Mouse (Mus musculus) forebrain, embryonic 16.5 days (tissue): ENCODE results near the gene Strn4. TPM values are rescaled to one million over a fixed set of nuclear protein-coding genes. Genes with fewer than 3 reads are reported as not detected.
A peak's percentile ranks its signal among the peaks of the same experiment; 100 is the strongest.

Experiments
- ATAC-seq: fragments of 200-750 bp; cut with Nextera tagmentation; 2 replicates; pipeline ENCODE4 v1.8.0; 2017; ENCODE audit warnings: mild to moderate bottlenecking, moderate library complexity
- H3K27ac ChIP-seq: fragments of 300-500 bp; sonication (generic); 2 replicates; pipeline ENCODE4 v1.5.1; 2014; ENCODE audit warnings: low read length, control low read depth
- H3K27me3 ChIP-seq: fragments of 300-500 bp; sonication (generic); replicated peaks from 2 replicates; pipeline ENCODE4 v1.6.1; 2014; ENCODE audit warnings: low read length; ENCODE audit not compliant: control insufficient read depth, insufficient read depth
- H3K36me3 ChIP-seq: fragments of 300-500 bp; sonication (generic); 2 replicates; pipeline ENCODE4 v1.6.1; 2014; ENCODE audit not compliant: control insufficient read depth, insufficient read depth
- H3K4me1 ChIP-seq: fragments of 300-500 bp; sonication (generic); replicated peaks from 2 replicates; pipeline ENCODE4 v1.6.1; 2014; ENCODE audit warnings: low read length; ENCODE audit not compliant: control insufficient read depth, insufficient read depth
- H3K4me2 ChIP-seq: fragments of 300-500 bp; sonication (generic); 2 replicates; pipeline ENCODE4 v1.6.1; 2014; ENCODE audit warnings: mild to moderate bottlenecking, low read length, control low read depth
- H3K4me3 ChIP-seq: fragments of 300-500 bp; sonication (generic); replicated peaks from 2 replicates; pipeline ENCODE4 v1.5.1; 2014; ENCODE audit warnings: mild to moderate bottlenecking, low read length, control low read depth
- H3K9ac ChIP-seq: fragments of 300-500 bp; sonication (generic); replicated peaks from 2 replicates; pipeline ENCODE4 v1.6.1; 2014; ENCODE audit warnings: low read depth, low read length, control low read depth
- H3K9me3 ChIP-seq: fragments of 300-500 bp; sonication (generic); 2 replicates; pipeline ENCODE4 v1.6.1; 2016; ENCODE audit warnings: low read length; ENCODE audit not compliant: control insufficient read depth
- WGBS: fragments of 180-500 bp; shearing (Covaris S2); extraction: QIAGEN DNeasy Blood & Tissue Kit; methylation state at CpG from one replicate; pipeline ENCODE4 v1.1.7; 2014; 5-methylcytosine and 5-hydroxymethylcytosine counted together
- polyA plus RNA-seq: library from polyadenylated mRNA; unstranded; fragments of >200 nt; fragmentation: Nextera tagmentation; extraction: Ambion mirVana; gene quantifications from 2 replicates; pipeline ENCODE4 v1.2.1, GENCODE M21; 2015

Strn4 gene
- polyA plus RNA-seq, 1 experiment from 2014 or later = 204 TPM

GRCm38 (mm10) chr7:16783758-16784415 lies 31.8 kb upstream of the Strn4 start:
- ATAC-seq = no peak
- H3K36me3 ChIP-seq = no peaks in the 10 kb centered on the region
- 0 out of 2 replicates have a peak overlapping the region, but pooled peaks have one; percentile 0 for H3K9ac ChIP-seq
- H3K27ac ChIP-seq = no peak overlapping the region
- H3K4me1 ChIP-seq = peaks cover 25% of the 10 kb centered on the region
- WGBS = 35% methylated on average over 17 of the region's 17 CpGs
- no peaks in the 10 kb centered on the region for H3K9me3 ChIP-seq
- H3K4me2 ChIP-seq = peak overlapping the region; percentile 96; the same call in 1 of the 2 replicates
- no peaks in the 10 kb centered on the region for H3K27me3 ChIP-seq
- H3K4me3 ChIP-seq = no peak overlapping the region

GRCm38 (mm10) chr7:16784498-16784976 lies 31.2 kb upstream of the Strn4 start:
- Histone ChIP-seq H3K27me3 (no peaks in the 10 kb centered on the region), H3K9ac (no peak overlapping the region), H3K36me3 (no peaks in the 10 kb centered on the region), H3K4me2 (no peak overlapping the region), H3K4me1 (peaks cover 25% of the 10 kb centered on the region), H3K4me3 (no peak overlapping the region), H3K9me3 (no peaks in the 10 kb centered on the region), H3K27ac (no peak overlapping the region)
- no peak for ATAC-seq
- 68% methylated on average over 10 of the region's 10 CpGs for WGBS

- WGBS = 92% methylated on average over 8 of the region's 8 CpGs
- ATAC-seq = no peak
These were observed 30.1 kb upstream of the Strn4 start for GRCm38 (mm10) chr7:16785541-16786083.

GRCm38 (mm10) chr7:16792316-16792715 lies 23.4 kb upstream of the Strn4 start:
- Histone ChIP-seq H3K9ac (no peak overlapping the region), H3K27ac (no peak overlapping the region), H3K4me1 (no peaks in the 10 kb centered on the region), H3K27me3 (no peaks in the 10 kb centered on the region), H3K4me3 (no peak overlapping the region), H3K9me3 (no peaks in the 10 kb centered on the region), H3K36me3 (no peaks in the 10 kb centered on the region), H3K4me2 (no peak overlapping the region)
- 85% methylated on average over 5 of the region's 5 CpGs for WGBS
- ATAC-seq = no peak

More at GRCm38 (mm10) chr7:16785541-16786083, 30.1 kb upstream of the Strn4 start:
- no peaks in the 10 kb centered on the region for H3K36me3 ChIP-seq
- no peak overlapping the region for H3K4me3 ChIP-seq
- H3K27ac ChIP-seq = no peak overlapping the region
- H3K27me3 ChIP-seq = no peaks in the 10 kb centered on the region
- no peaks in the 10 kb centered on the region for H3K9me3 ChIP-seq
- no peak overlapping the region for H3K4me2 ChIP-seq
- H3K4me1 ChIP-seq = peaks cover 25% of the 10 kb centered on the region
- no peak overlapping the region for H3K9ac ChIP-seq

GRCm38 (mm10) chr7:16793010-16793725 lies 22.5 kb upstream of the Strn4 start:
- no peak overlapping the region for H3K4me3 ChIP-seq
- H3K9me3 ChIP-seq = no peaks in the 10 kb centered on the region
- no peaks in the 10 kb centered on the region for H3K36me3 ChIP-seq
- H3K9ac ChIP-seq = no peak overlapping the region
- H3K27ac ChIP-seq = no peak overlapping the region
- H3K4me2 ChIP-seq = no peak overlapping the region
- H3K27me3 ChIP-seq = no peaks in the 10 kb centered on the region
- no peaks in the 10 kb centered on the region for H3K4me1 ChIP-seq
- no peak for ATAC-seq
- 94% methylated on average over 19 of the region's 19 CpGs for WGBS

GRCm38 (mm10) chr7:16794886-16795285 lies 20.8 kb upstream of the Strn4 start:
- Histone ChIP-seq H3K36me3 (no peaks in the 10 kb centered on the region), H3K9me3 (no peaks in the 10 kb centered on the region), H3K4me3 (no peak overlapping the region), H3K4me1 (no peaks in the 10 kb centered on the region), H3K9ac (no peak overlapping the region), H3K27ac (no peak overlapping the region), H3K4me2 (no peak overlapping the region), H3K27me3 (no peaks in the 10 kb centered on the region)
- ATAC-seq = no peak
- WGBS = 93% methylated on average over 5 of the region's 5 CpGs

GRCm38 (mm10) chr7:16804409-16805028 lies 11.2 kb upstream of the Strn4 start:
- Histone ChIP-seq H3K27ac (no peak overlapping the region), H3K9me3 (no peaks in the 10 kb centered on the region), H3K4me1 (0 out of 2 replicates have a peak, but pooled peaks cover 1% of the 10 kb centered on the region), H3K4me3 (no peak overlapping the region), H3K36me3 (no peaks in the 10 kb centered on the region), H3K4me2 (no peak overlapping the region), H3K27me3 (no peaks in the 10 kb centered on the region), H3K9ac (no peak overlapping the region)
- peak; percentile 33; the same call in 1 of the 2 replicates for ATAC-seq
- WGBS = 31% methylated on average over 8 of the region's 8 CpGs

- no peak for ATAC-seq
These were observed 7.8 kb upstream of the Strn4 start for GRCm38 (mm10) chr7:16807936-16808335.

GRCm38 (mm10) chr7:16808647-16809046 lies 7.0 kb upstream of the Strn4 start:
- Histone ChIP-seq H3K4me2 (no peak overlapping the region), H3K9ac (no peak overlapping the region), H3K4me3 (no peak overlapping the region), H3K9me3 (no peaks in the 10 kb centered on the region), H3K4me1 (peaks cover 21% of the 10 kb centered on the region), H3K27me3 (peaks cover 8% of the 10 kb centered on the region; the same call in 1 of the 2 replicates), H3K36me3 (no peaks in the 10 kb centered on the region), H3K27ac (no peak overlapping the region)
- 82% methylated on average over 9 of the region's 9 CpGs for WGBS
- no peak for ATAC-seq

More at GRCm38 (mm10) chr7:16807936-16808335, 7.8 kb upstream of the Strn4 start:
- H3K27ac ChIP-seq = no peak overlapping the region
- WGBS = 86% methylated on average over 9 of the region's 9 CpGs
- H3K4me3 ChIP-seq = no peak overlapping the region
- no peaks in the 10 kb centered on the region for H3K36me3 ChIP-seq
- no peak overlapping the region for H3K9ac ChIP-seq
- H3K4me2 ChIP-seq = no peak overlapping the region
- H3K27me3 ChIP-seq = peaks cover 8% of the 10 kb centered on the region; the same call in 1 of the 2 replicates
- peaks cover 21% of the 10 kb centered on the region for H3K4me1 ChIP-seq
- H3K9me3 ChIP-seq = no peaks in the 10 kb centered on the region
